Mouse (Mus musculus): ENCODE results near the gene Gm9833.

DNA sequence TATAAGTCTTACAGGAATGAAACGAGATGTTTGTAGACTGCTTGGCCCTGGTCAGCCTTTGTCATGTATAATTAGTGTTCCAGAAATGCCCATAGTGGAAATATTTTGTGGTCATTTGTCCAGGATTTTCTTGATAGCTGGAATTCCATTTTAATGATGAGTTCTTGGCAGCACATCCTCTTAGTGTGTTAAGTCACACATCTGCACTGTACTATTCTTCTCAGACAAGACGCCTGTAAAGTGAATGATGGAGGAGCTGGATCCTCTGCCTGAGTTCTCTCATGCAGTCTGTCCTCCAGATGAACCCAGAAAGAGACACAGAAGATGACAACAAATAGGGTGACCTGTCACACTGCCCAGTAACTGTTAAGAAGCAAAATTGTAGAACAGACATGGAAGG, 38.1 kb downstream of the Gm9833 start:
- TF ChIP-seq CTCF (IDR thresholded peaks at IDR 0.05; ENCODE audit: insufficient read depth, low read depth, low read length) (no peak), POLR2A (IDR thresholded peaks at IDR 0.05; ENCODE audit: insufficient read depth, low read depth, low read length) (no peak)
